Mouse (Mus musculus): Measurements from ENCODE around the gene Epn2. TPM values are rescaled to one million over a fixed set of nuclear protein-coding genes. Genes with fewer than 3 reads are reported as not detected.

The Epn2 gene
- total RNA-seq (2021), result 10 to 100 TPM; 23.1 to 24.9 TPM
- 20.4 and 29.2 TPM in 2 replicates for polyA plus RNA-seq (2012; rRNA removed)
- long read RNA-seq, full-length matches to known transcripts, result 25 of 42 reads
- long read RNA-seq, partial matches to known transcripts, result 7 of 42 reads
- long read RNA-seq, other reads (novel, unspliced or antisense), result 10 of 42 reads

DNA sequence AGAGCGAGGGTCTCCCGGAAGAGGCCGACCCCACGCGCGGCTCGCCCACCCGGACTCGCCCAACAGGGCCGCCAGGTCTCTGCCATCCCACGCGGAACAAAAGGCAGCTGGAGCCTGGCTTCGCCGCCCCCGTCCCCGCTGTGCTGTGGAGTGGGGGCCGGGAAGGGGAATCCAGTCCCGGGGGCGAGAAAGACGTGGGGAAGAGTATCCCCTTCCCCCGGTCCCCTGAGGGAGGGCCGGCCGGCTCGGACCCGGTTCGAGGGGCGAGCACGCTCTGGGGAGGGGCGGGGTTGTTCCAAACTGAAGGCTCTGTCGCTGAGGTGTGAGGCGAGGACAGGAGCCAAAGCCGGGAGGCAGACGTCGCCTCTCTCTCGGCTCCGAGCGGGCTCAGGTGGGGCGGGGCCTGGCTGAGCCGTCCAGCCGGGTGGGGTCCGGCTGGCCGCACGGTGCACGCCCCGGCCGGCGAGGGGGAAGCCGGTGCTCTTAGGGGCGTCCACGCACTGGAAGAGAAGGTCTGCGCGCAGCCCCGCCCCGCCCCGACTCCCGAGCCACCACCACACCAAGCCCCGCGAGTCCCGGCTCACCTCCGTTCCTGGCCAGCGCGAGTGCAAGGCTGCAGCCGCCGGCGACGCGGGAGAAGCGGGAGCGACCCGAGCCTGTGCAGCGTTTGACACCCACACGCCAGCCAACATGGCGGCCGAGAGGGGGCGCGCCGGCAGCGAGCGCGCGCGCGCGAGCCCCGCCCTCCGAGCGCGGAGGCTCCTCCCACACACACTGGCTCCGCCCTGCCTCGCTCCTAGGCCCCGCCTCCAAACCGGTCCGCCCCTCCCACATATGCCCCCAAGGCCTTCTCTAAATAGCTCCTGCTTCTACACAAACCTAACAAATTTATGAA, at the start of gene Epn2:
TSS of gene Epn2 (minus strand) at position 705 of the 895 bp plus-strand sequence.
- H3K27me3 ChIP-seq (ENCODE audit: control insufficient read depth, insufficient read depth, low read length), result no peaks in the 10 kb centered on the region
- H3K36me3 ChIP-seq (ENCODE audit: control insufficient read depth, insufficient read depth, low read length), result peaks cover 18% of the 10 kb centered on the region
- 0 out of 2 replicates have a peak, but pooled peaks have one; percentile 4 for TF ChIP-seq EP300 (IDR thresholded peaks at IDR 0.05; ENCODE audit: insufficient read depth, low read depth, low read length)
- peak; percentile 68 for TF ChIP-seq CTCF (IDR thresholded peaks at IDR 0.05)
- TF ChIP-seq POLR2A (IDR thresholded peaks at IDR 0.05; ENCODE audit: insufficient read depth, low read depth, low read length), result peak; percentile 79
- WGBS, result under 1% methylated on average over 90 of the region's 93 CpGs
- intact Hi-C loops (cut with DNase I), result loop anchor here (1.0 to 5.0 kb wide), 4 partner anchors 40 to 162 kb away; no protein-coding TSS in a partner anchor
- H3K4me1 ChIP-seq (ENCODE audit: control insufficient read depth, insufficient read depth, low read length), result peaks cover 8% of the 10 kb centered on the region
- H3K79me2 ChIP-seq (replicated peaks; ENCODE audit: control insufficient read depth, insufficient read depth, low read length), result peaks cover 6% of the 10 kb centered on the region
- H3K9ac ChIP-seq (ENCODE audit: low read depth, low read length), result peak within 1 kb of the TSS; percentile 92
- H3K27ac ChIP-seq, result peak within 1 kb of the TSS; percentile 98
- peak within 1 kb of the TSS; percentile 96 for H3K4me3 ChIP-seq
- peak; percentile 86 to 90 for DNase-seq

DNA sequence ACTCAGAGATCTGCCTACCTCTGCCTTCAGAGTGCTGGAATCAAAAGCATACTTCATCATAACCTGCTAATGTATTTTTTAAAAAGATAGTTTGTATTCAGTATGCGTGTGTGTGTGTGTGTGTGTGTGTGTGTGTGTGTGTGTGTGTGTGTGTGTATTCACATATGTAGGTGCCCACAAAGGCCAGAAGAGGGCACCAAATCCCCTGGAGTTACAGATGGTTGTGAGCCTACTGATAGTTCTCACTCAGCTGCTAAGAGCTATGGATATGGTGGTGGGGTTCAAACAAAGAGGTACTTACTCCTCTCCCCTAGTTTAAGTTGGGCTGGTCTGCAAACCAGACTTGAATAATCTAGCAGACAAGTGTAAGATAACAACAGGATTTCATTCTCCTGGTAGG, 47.0 kb upstream of the Epn2 start:
- 95% methylated on average over 1 of the region's 1 CpGs for WGBS
- H3K27ac ChIP-seq, result no peak overlapping the region
- H3K9ac ChIP-seq (ENCODE audit: low read depth, low read length), result no peak overlapping the region
- H3K79me2 ChIP-seq (replicated peaks; ENCODE audit: control insufficient read depth, insufficient read depth, low read length), result no peaks in the 10 kb centered on the region
- H3K36me3 ChIP-seq (ENCODE audit: control insufficient read depth, insufficient read depth, low read length), result no peaks in the 10 kb centered on the region
- intact Hi-C loops (cut with DNase I), result loop anchor here (10.0 kb wide), 1 partner anchor 432 kb away; no protein-coding TSS in a partner anchor
- H3K4me3 ChIP-seq, result no peak overlapping the region
- no peaks in the 10 kb centered on the region; the same call in 1 of the 2 replicates for H3K27me3 ChIP-seq (ENCODE audit: control insufficient read depth, insufficient read depth, low read length)
- no peak for DNase-seq
- H3K4me1 ChIP-seq (ENCODE audit: control insufficient read depth, insufficient read depth, low read length), result no peaks in the 10 kb centered on the region
- TF ChIP-seq POLR2A (IDR thresholded peaks at IDR 0.05; ENCODE audit: insufficient read depth, low read depth, low read length) (no peak), CTCF (IDR thresholded peaks at IDR 0.05) (no peak), EP300 (IDR thresholded peaks at IDR 0.05; ENCODE audit: insufficient read depth, low read depth, low read length) (no peak)

DNA sequence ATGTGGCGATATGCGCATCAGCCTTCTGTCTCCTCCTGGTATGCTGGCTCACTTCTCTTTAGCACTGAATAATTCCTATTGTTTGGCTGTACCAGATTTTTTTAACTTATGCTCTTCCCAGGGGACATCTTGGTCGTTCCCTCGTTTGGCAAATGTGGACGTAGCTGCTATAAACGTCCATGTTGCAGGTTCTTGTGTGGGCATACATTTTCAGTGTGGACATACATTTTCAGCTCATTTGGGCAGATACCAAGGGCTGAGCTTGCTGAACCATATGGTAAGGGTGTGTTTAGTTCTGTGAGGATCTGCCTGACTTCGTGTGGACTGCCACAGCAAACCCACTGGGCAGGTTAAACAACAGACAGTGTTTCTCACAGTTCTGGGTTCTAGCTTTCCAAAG, 45.6 kb upstream of the Epn2 start:
- intact Hi-C loops (cut with DNase I), result loop anchor here (10.0 kb wide), 1 partner anchor 430 kb away; no protein-coding TSS in a partner anchor
- Histone ChIP-seq H3K79me2 (replicated peaks; ENCODE audit: control insufficient read depth, insufficient read depth, low read length) (no peaks in the 10 kb centered on the region), H3K4me1 (ENCODE audit: control insufficient read depth, insufficient read depth, low read length) (peaks cover 2% of the 10 kb centered on the region; the same call in 1 of the 2 replicates), H3K27ac (no peak overlapping the region), H3K36me3 (ENCODE audit: control insufficient read depth, insufficient read depth, low read length) (no peaks in the 10 kb centered on the region), H3K9ac (ENCODE audit: low read depth, low read length) (no peak overlapping the region), H3K4me3 (no peak overlapping the region), H3K27me3 (ENCODE audit: control insufficient read depth, insufficient read depth, low read length) (no peaks in the 10 kb centered on the region; the same call in 1 of the 2 replicates)
- 62% methylated on average over 7 of the region's 7 CpGs for WGBS
- no peak for DNase-seq
- TF ChIP-seq EP300 (IDR thresholded peaks at IDR 0.05; ENCODE audit: insufficient read depth, low read depth, low read length), result no peak
- TF ChIP-seq POLR2A (IDR thresholded peaks at IDR 0.05; ENCODE audit: insufficient read depth, low read depth, low read length), result no peak
- no peak for TF ChIP-seq CTCF (IDR thresholded peaks at IDR 0.05)

DNA sequence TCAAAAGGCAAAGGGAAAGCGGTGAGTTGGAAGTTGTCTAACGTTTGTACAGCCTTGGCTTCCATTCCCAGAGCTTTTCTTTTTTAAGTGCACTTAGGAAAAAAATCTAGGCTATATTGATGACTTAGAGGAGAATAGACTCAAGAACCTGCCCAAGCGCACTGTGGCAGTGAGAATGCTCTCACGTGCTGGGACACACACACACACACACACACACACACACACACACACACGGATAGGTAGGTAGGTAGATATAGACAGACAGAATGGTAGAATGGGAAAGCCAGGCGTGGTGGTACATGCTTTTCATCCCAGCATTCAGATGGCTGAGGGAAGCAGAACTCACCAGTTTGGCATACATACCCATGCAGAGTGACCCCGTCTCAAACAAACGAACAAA, 41.3 kb upstream of the Epn2 start:
- intact Hi-C loops (cut with DNase I), result loop anchor here (1.0 to 10.0 kb wide), 3 partner anchors 94 to 426 kb away; no protein-coding TSS in a partner anchor
- peak overlapping the region; percentile 96 for H3K27ac ChIP-seq
- no peak for DNase-seq
- no peaks in the 10 kb centered on the region for H3K79me2 ChIP-seq (replicated peaks; ENCODE audit: control insufficient read depth, insufficient read depth, low read length)
- H3K9ac ChIP-seq (ENCODE audit: low read depth, low read length), result no peak overlapping the region; the same call in none of the 2 replicates
- H3K27me3 ChIP-seq (ENCODE audit: control insufficient read depth, insufficient read depth, low read length), result no peaks in the 10 kb centered on the region
- H3K4me1 ChIP-seq (ENCODE audit: control insufficient read depth, insufficient read depth, low read length), result peaks cover 24% of the 10 kb centered on the region
- peak overlapping the region; percentile 52 for H3K4me3 ChIP-seq
- TF ChIP-seq CTCF (IDR thresholded peaks at IDR 0.05) (no peak), EP300 (IDR thresholded peaks at IDR 0.05; ENCODE audit: insufficient read depth, low read depth, low read length) (no peak), POLR2A (IDR thresholded peaks at IDR 0.05; ENCODE audit: insufficient read depth, low read depth, low read length) (no peak)
- H3K36me3 ChIP-seq (ENCODE audit: control insufficient read depth, insufficient read depth, low read length), result peaks cover 4% of the 10 kb centered on the region; the same call in 1 of the 2 replicates
- 62% methylated on average over 8 of the region's 8 CpGs for WGBS

GRCm38 (mm10) chr11:61620254-61620670, 40.8 kb upstream of the Epn2 start:
- peak; percentile 91 to 93 for DNase-seq
- Histone ChIP-seq H3K36me3 (ENCODE audit: control insufficient read depth, insufficient read depth, low read length) (peaks cover 4% of the 10 kb centered on the region; the same call in 1 of the 2 replicates), H3K27me3 (ENCODE audit: control insufficient read depth, insufficient read depth, low read length) (no peaks in the 10 kb centered on the region), H3K79me2 (replicated peaks; ENCODE audit: control insufficient read depth, insufficient read depth, low read length) (no peaks in the 10 kb centered on the region), H3K4me1 (ENCODE audit: control insufficient read depth, insufficient read depth, low read length) (peaks cover 27% of the 10 kb centered on the region), H3K9ac (ENCODE audit: low read depth, low read length) (peak overlapping the region; percentile 63), H3K4me3 (peak overlapping the region; percentile 52), H3K27ac (peak overlapping the region; percentile 96)
- peak; percentile 46; the same call in 1 of the 2 replicates for TF ChIP-seq EP300 (IDR thresholded peaks at IDR 0.05; ENCODE audit: insufficient read depth, low read depth, low read length)
- TF ChIP-seq POLR2A (IDR thresholded peaks at IDR 0.05; ENCODE audit: insufficient read depth, low read depth, low read length), result peak; percentile 80
- TF ChIP-seq CTCF (IDR thresholded peaks at IDR 0.05), result peak; percentile 87
- intact Hi-C loops (cut with DNase I), result loop anchor here (1.0 to 10.0 kb wide), 3 partner anchors 94 to 425 kb away; no protein-coding TSS in a partner anchor
- under 1% methylated on average over 17 of the region's 17 CpGs for WGBS

Measured in heart, adult 2 months (tissue).